Mouse (Mus musculus) bone marrow, adult 2 months (tissue): Measurements from ENCODE around the gene Synj2bp. TPM values are rescaled to one million over a fixed set of nuclear protein-coding genes. Genes with fewer than 3 reads are reported as not detected.
"Not testable (repeated sequence)": the region's sequence is repeated elsewhere in the genome, so short reads cannot be mapped to it uniquely, and the experiment has no call there.

Experiments used
- H3K27ac ChIP-seq: fragments of 200-500 bp; 2 replicates; pipeline ENCODE4 v1.5.1; 2012; ENCODE audit warnings: low read depth, mild to moderate bottlenecking, control low read depth, inconsistent platforms, low read length; ENCODE audit not compliant: control insufficient read depth, poor library complexity, insufficient read depth
- H3K4me1 ChIP-seq: fragments of 200-500 bp; 2 replicates; pipeline ENCODE4 v1.6.1; 2011; ENCODE audit warnings: low read length; ENCODE audit not compliant: control insufficient read depth, insufficient read depth
- H3K4me3 ChIP-seq: fragments of 200-500 bp; replicated peaks from 2 replicates; pipeline ENCODE3; 2011; ENCODE audit warnings: mild to moderate bottlenecking, low read depth, low read length, control low read depth; ENCODE audit not compliant: control insufficient read depth
- CTCF ChIP-seq: fragments of 200-500 bp; IDR thresholded peaks from 2 replicates; pipeline ENCODE4 v1.5.1; 2011; ENCODE audit warnings: low read length, control low read depth; ENCODE audit not compliant: control insufficient read depth, insufficient read depth
- POLR2A ChIP-seq: fragments of 200-500 bp; IDR thresholded peaks from 2 replicates; pipeline ENCODE4 v1.6.1; 2011; ENCODE audit warnings: low read depth, mild to moderate bottlenecking, control low read depth, low read length, borderline replicate concordance; ENCODE audit not compliant: control insufficient read depth
- WGBS: fragments of 180-500 bp; shearing (Covaris S2); methylation state at CpG from one replicate; pipeline ENCODE4 v1.1.7; 2018; 5-methylcytosine and 5-hydroxymethylcytosine counted together
- polyA plus RNA-seq: library from polyadenylated mRNA; stranded (reverse); fragments of >200 nt; gene quantifications from 2 replicates; pipeline ENCODE4 v1.2.4, GENCODE M21; 2011; ENCODE audit warnings: low replicate concordance; ENCODE audit not compliant: missing spikeins, insufficient read depth, insufficient read length

Gene Synj2bp
- polyA plus RNA-seq, 1 experiment = 16.7 TPM

GRCm38 (mm10) chr12:81490491-81490890 lies 42.2 kb downstream of the Synj2bp start:
- no peak overlapping the region for H3K27ac ChIP-seq
- 86% methylated on average over 5 of the region's 5 CpGs for WGBS
- TF ChIP-seq POLR2A = no peak
- TF ChIP-seq CTCF = no peak

GRCm38 (mm10) chr12:81485311-81485710 lies 47.4 kb downstream of the Synj2bp start:
- H3K27ac ChIP-seq = no peak overlapping the region
- 62% methylated on average over 6 of the region's 6 CpGs for WGBS
- TF ChIP-seq CTCF = no peak
- TF ChIP-seq POLR2A = no peak
- no peaks in the 10 kb centered on the region for H3K4me1 ChIP-seq
- H3K4me3 ChIP-seq = no peak overlapping the region

More at GRCm38 (mm10) chr12:81490491-81490890, 42.2 kb downstream of the Synj2bp start:
- no peaks in the 10 kb centered on the region for H3K4me1 ChIP-seq
- H3K4me3 ChIP-seq = no peak overlapping the region

- TF ChIP-seq CTCF (no peak), POLR2A (peak; percentile 61; the same call in 1 of the 2 replicates)
- Histone ChIP-seq H3K4me1 (no peaks in the 10 kb centered on the region), H3K4me3 (peak within 1 kb of the TSS; percentile 98), H3K27ac (peak within 1 kb of the TSS; percentile 99)
- under 1% methylated on average over 31 of the region's 31 CpGs for WGBS
Measured at GRCm38 (mm10) chr12:81484727-81485191, 48.0 kb downstream of the Synj2bp start, which contains the start of gene Cox16. Cox16 (minus strand) TSS chr12:81485127.

- WGBS = 1% methylated on average over 7 of the region's 7 CpGs
- peak overlapping the region; percentile 98 for H3K4me3 ChIP-seq
- TF ChIP-seq POLR2A (no peak), CTCF (no peak)
- H3K4me1 ChIP-seq = no peaks in the 10 kb centered on the region
- H3K27ac ChIP-seq = no peak overlapping the region
Measured at GRCm38 (mm10) chr12:81484212-81484611, 48.5 kb downstream of the Synj2bp start.

GRCm38 (mm10) chr12:81483656-81484055 lies 49.1 kb downstream of the Synj2bp start:
- Histone ChIP-seq H3K27ac (no peak overlapping the region), H3K4me3 (peak overlapping the region; percentile 16), H3K4me1 (no peaks in the 10 kb centered on the region)
- TF ChIP-seq POLR2A (no peak), CTCF (no peak)
- WGBS = 51% methylated on average over 17 of the region's 17 CpGs

- 91% methylated on average over 7 of the region's 7 CpGs for WGBS
- not testable (repeated sequence) for H3K27ac ChIP-seq, H3K4me3 ChIP-seq, H3K4me1 ChIP-seq
Measured at GRCm38 (mm10) chr12:81459051-81459450, 73.7 kb downstream of the Synj2bp start.

Other genes with a start within 250 kb of the Synj2bp start
- 0.82 TPM in 1 of 2 replicates, not detected in the other for gene Slc8a3, start 199.7 kb downstream of the Synj2bp start, polyA plus RNA-seq
- 1.1 TPM in 1 of 2 replicates, not detected in the other for gene Gm4787, start 153.4 kb downstream of the Synj2bp start, polyA plus RNA-seq
- 0.52 and 1.5 TPM in 2 replicates for gene Adam4, start 111.0 kb downstream of the Synj2bp start, polyA plus RNA-seq
- gene Cox16, start 47.8 kb downstream of the Synj2bp start, polyA plus RNA-seq = 53.3 and 71.8 TPM in 2 replicates
- 6.1 TPM in 1 of 2 replicates, not detected in the other for gene Gm20498, start within 50 bp of the Synj2bp start, polyA plus RNA-seq
- gene Adam21, start 35.6 kb upstream of the Synj2bp start, polyA plus RNA-seq = 1.2 TPM in 1 of 2 replicates, not detected in the other
- gene Med6, start 62.1 kb upstream of the Synj2bp start, polyA plus RNA-seq = 32.8 and 51.8 TPM in 2 replicates
- not detected in 2 replicates for gene Ttc9, start 98.3 kb upstream of the Synj2bp start, polyA plus RNA-seq
- 3.9 and 5.7 TPM in 2 replicates for gene Map3k9, start 248.3 kb upstream of the Synj2bp start, polyA plus RNA-seq